In the genomic region with DNA sequence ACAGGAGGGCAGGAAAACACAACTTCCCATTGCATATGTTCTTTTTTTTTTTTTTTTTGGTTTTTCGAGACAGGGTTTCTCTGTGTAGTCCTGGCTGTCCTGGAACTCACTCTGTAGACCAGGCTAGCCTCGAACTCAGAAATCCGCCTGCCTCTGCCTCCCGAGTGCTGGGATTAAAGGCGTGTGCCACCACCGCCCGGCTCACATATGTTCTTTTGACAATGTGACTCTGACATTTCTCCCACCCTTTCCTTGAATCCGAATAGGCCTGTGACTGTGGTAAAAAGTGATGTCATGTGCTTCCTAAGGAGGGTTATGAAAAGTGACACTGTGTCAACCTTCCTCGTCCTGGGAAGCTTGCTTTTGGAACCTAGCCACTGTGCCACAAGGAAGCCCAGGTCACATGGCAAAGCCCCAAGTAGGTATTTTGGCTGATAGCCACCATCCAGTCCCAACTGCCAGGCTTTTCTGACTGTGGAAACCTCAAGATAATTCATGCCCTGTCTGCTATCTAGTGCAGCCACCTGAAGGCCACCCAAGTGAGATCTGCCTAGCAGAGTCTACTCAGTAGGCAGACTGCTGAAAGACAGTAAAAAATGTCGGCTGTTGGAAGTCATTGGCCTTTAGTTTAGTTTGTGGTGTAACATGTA, we compare ENCODE assay signal across 11 mouse cellular contexts. TPM values are rescaled to one million over a fixed set of nuclear protein-coding genes. Genes with fewer than 3 reads are reported as not detected.
DNase-seq lines count a peak whose midpoint lies in the region; ATAC-seq lines count a peak whose summit lies in the region.
"Had no signal": no experiment of that assay in that cellular context is flagged by ENCODE, and none has a peak within 500 bp of the region (broad histone marks: within the 10 kb centered on the region; RNA-seq: fewer than 3 reads in every experiment).

No protein-coding gene starts in this region.

- H3K9ac ChIP-seq in kidney, embryonic 14.5 days (ENCODE audit: low read depth, low read length) = no peak overlapping the region
- H3K9ac ChIP-seq in liver, embryonic 11.5 days (ENCODE audit: low read depth, low read length) = no peak overlapping the region
- H3K9ac ChIP-seq: forebrain, embryonic 12.5 days; neural tube, embryonic 13.5 days had no signal

- WGBS in kidney, embryonic 14.5 days = 85% methylated on average over 9 of the region's 10 CpGs
- WGBS in liver, embryonic 11.5 days = 72% methylated on average over 9 of the region's 10 CpGs

- H3K4me1 ChIP-seq in kidney, embryonic 14.5 days (ENCODE audit: control insufficient read depth, insufficient read depth, low read length) = 0 out of 2 replicates have a peak, but pooled peaks cover 4% of the 10 kb centered on the region
- no peaks in the 10 kb centered on the region; the same call in none of the 2 replicates for H3K4me1 ChIP-seq in liver, embryonic 11.5 days (replicated peaks; ENCODE audit: control insufficient read depth, insufficient read depth, low read length)
- H3K4me1 ChIP-seq: forebrain, embryonic 12.5 days had no signal

- no peak overlapping the region for H3K27ac ChIP-seq in kidney, embryonic 14.5 days (ENCODE audit: low read depth, low read length)
- peak overlapping the region; percentile 49; the same call in 1 of the 2 replicates for H3K27ac ChIP-seq in liver, embryonic 11.5 days (ENCODE audit: low read depth, low read length)
- H3K27ac ChIP-seq: forebrain, embryonic 12.5 days; neural tube, embryonic 13.5 days had no signal

- no peaks in the 10 kb centered on the region for H3K27me3 ChIP-seq in kidney, embryonic 14.5 days (ENCODE audit: control insufficient read depth, insufficient read depth, low read length)
- no peaks in the 10 kb centered on the region for H3K27me3 ChIP-seq in liver, embryonic 11.5 days (replicated peaks; ENCODE audit: control insufficient read depth, insufficient read depth, low read length)
- H3K27me3 ChIP-seq: CH12.LX; forebrain, embryonic 12.5 days; neural tube, embryonic 13.5 days had no signal

- DNase-seq in kidney, adult 11 months = peak; percentile 26
- DNase-seq in cerebellum, adult 9-11 months = peak; percentile 64
- no peak for DNase-seq in liver, embryonic 11.5 days (ENCODE audit: low spot score)
- peak; percentile 66 to 77 for DNase-seq in spleen, postnatal 10 days (ENCODE audit: low spot score in 2 of 2)
- DNase-seq in yolk sac, embryonic 10.5 days (ENCODE audit: low spot score) = no peak
- no peak for DNase-seq in frontal cortex, postnatal 36 days (ENCODE audit: low spot score in 2 of 2)
- no peak for DNase-seq in embryo, embryonic 10 days (ENCODE audit: low spot score)

- H3K4me3 ChIP-seq in kidney, embryonic 14.5 days (ENCODE audit: low read length) = no peak overlapping the region
- no peak overlapping the region for H3K4me3 ChIP-seq in liver, embryonic 11.5 days (ENCODE audit: low read depth, low read length)
- H3K4me3 ChIP-seq: forebrain, embryonic 12.5 days; neural tube, embryonic 13.5 days had no signal

- no peaks in the 10 kb centered on the region for H3K36me3 ChIP-seq in kidney, embryonic 14.5 days (ENCODE audit: control insufficient read depth, insufficient read depth, low read length)
- H3K36me3 ChIP-seq in liver, embryonic 11.5 days (ENCODE audit: control insufficient read depth, insufficient read depth, low read length) = no peaks in the 10 kb centered on the region
- H3K36me3 ChIP-seq: forebrain, embryonic 12.5 days; neural tube, embryonic 13.5 days had no signal

- H3K9me3 ChIP-seq in kidney, embryonic 14.5 days (ENCODE audit: control insufficient read depth, low read length) = no peaks in the 10 kb centered on the region
- no peaks in the 10 kb centered on the region for H3K9me3 ChIP-seq in liver, embryonic 11.5 days (ENCODE audit: control insufficient read depth, low read length)
- H3K9me3 ChIP-seq: forebrain, embryonic 12.5 days; neural tube, embryonic 13.5 days had no signal

- ATAC-seq in kidney, embryonic 14.5 days (ENCODE audit: low FRiP score, low TSS enrichment) = no peak
- ATAC-seq in liver, embryonic 11.5 days (replicated peaks; ENCODE audit: low FRiP score) = peak; percentile 99

- no peak overlapping the region for H3K4me2 ChIP-seq in kidney, embryonic 14.5 days (replicated peaks; ENCODE audit: low read depth, low read length)
- peak overlapping the region; percentile 6; the same call in 1 of the 2 replicates for H3K4me2 ChIP-seq in liver, embryonic 11.5 days
- H3K4me2 ChIP-seq: forebrain, embryonic 12.5 days; neural tube, embryonic 13.5 days had no signal

RNA-seq across cellular contexts. Expression of gene Slc44a1, which starts 8.5 kb away (rescaled TPM):
- polyA plus RNA-seq in kidney, embryonic 14.5 days (2014; fragmentation: Nextera tagmentation; extraction: Ambion mirVana) = 26.8 and 48.8 TPM in 2 replicates
- 19.2 and 20.8 TPM in 2 replicates for polyA plus RNA-seq in liver, embryonic 11.5 days (2014; fragmentation: Nextera tagmentation; extraction: Ambion mirVana)

Comparison
In these comparisons a context has a peak if more than half of its experiments do, and no peak if none do; other contexts are left out.
1. DNase-seq: peak in kidney, adult 11 months (single experiment), cerebellum, adult 9-11 months (single experiment) and spleen, postnatal 10 days (2 of 2); none in liver, embryonic 11.5 days (single experiment), yolk sac, embryonic 10.5 days (single experiment), frontal cortex, postnatal 36 days (0 of 2) and embryo, embryonic 10 days (single experiment).